Mouse (Mus musculus) adrenal gland, adult 18-20 months (tissue): ENCODE results near the gene Rhoq. TPM values are rescaled to one million over a fixed set of nuclear protein-coding genes. Genes with fewer than 3 reads are reported as not detected.

ENCODE experiments used
- DNase-seq, 2 experiments: peaks; one replicate each; pipeline ENCODE4 v3.0.0; 2021 to 2022; ENCODE audit warnings: low spot score in 2 of 2
- total RNA-seq, 2 experiments: library from RNA; stranded (reverse); gene quantifications; 1 replicate in 1 of 2; 2 replicates in 1 of 2; pipeline ENCODE4 v1.2.3; 2021

The Rhoq gene
- total RNA-seq, 2 experiments from 2014 or later, result 106 to 145 TPM

- no peak for DNase-seq
Measured at GRCm38 (mm10) chr17:86988161-86988560, 25.3 kb downstream of the Rhoq start.

GRCm38 (mm10) chr17:86988601-86989184, 25.8 kb downstream of the Rhoq start:
- DNase-seq, result no peak

- DNase-seq, result no peak
Measured at GRCm38 (mm10) chr17:86991306-86991705, 28.4 kb downstream of the Rhoq start.

DNA sequence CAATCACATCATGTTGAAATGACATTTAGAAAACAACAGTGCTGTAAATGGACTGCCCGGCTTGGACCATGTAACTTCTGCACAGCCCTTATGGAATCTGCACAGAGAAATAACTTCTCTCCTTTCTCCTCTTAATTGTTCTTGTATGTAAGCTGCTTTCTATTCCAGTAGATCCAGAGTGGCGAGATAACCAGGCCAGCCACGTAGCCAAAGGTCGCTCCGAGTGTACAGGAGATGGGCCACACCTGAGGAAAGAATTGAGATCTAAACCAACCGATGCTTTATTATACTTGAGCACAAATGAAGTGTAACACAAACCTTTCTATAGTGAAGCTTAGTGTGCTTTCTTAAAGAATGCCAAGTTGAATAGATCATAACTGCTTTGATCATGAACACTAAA, 34.4 kb downstream of the Rhoq start:
- DNase-seq, result no peak

DNA sequence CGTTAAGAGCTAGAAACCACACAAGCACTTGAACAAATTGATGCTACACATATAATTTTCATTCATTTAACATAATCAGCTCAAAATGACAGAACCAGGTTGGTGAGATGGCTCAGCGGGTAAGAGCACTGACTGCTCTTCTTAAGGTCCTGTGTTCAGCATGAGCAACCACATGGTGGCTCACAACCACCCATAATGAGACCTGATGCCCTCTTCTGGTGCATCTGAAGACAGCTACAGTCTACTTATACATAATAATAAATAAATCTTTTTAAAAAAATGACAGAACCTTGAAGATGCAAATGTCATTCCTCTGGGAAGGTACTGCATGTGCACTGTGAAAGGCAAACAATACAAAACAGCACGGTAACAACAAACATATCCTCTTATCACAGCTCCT, 46.1 kb downstream of the Rhoq start:
- no peak for DNase-seq

DNA sequence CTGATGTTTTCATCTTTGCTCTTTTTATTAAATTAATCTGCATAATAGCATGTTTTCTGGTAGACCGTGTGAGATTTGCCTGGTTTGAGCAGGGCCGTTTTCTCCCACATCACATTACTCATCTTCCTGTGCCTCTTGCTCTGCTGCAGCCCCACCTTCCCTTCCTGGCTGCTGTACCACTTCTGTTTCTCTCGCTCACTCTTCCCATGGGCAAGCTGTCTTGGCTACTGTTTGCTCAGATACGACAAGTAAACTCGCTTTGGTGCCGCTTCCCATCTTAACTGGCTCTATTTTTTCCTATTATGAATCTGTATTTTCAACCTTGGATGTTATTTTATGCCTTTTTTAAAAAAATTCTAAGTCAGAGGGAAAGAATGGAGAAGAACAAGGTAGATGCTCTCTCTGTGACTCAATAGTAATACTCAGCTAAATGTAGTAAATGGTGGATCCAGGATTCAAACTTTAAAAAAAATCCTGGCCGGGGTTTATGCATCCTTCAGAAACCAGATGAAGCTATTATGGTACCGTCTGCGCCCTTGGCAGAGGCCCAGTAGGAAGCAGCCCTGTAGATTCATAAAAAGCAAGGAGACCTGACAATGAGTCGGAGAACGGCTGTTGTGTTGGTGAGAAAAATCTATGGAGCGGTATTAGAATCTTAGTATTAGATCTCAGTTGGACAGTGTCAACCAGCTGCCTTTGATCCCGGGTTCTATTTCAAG, 48.6 kb downstream of the Rhoq start:
- no peak for DNase-seq

GRCm38 (mm10) chr17:87019692-87020091, 56.8 kb downstream of the Rhoq start:
- DNase-seq, result no peak

- no peak for DNase-seq
Measured at GRCm38 (mm10) chr17:87024491-87025242, 61.8 kb downstream of the Rhoq start.

- DNase-seq, result peak; percentile 94 to 96
Measured at GRCm38 (mm10) chr17:87025269-87025949, 62.5 kb downstream of the Rhoq start, which contains the start of the genes Pigf and Cript. Pigf (minus strand) TSS chr17:87025406. Cript (plus strand) TSS chr17:87025550.

- DNase-seq, result peak in 1 of 2 experiments; percentile 55
Measured at GRCm38 (mm10) chr17:87036141-87037073, 73.5 kb downstream of the Rhoq start.

DNA sequence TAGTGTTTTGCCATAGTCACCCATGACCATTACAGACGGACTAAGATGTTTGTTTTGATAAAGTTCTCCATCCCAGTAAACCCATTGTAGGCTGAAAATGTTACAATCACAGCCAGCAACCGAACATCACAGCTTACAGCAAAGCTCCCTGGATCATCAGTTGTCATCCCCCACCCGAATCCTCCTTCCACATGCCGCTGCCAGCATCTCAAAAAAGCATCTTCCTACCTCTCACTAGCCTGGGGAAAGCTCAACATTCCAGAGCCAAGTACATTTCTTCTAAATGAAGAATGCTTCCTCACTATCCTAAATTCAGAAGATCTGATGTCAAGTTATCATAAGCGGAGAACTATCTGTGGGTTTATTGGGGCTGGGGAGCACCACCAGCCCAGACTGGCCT, 75.6 kb downstream of the Rhoq start:
- no peak for DNase-seq

- no peak for DNase-seq
Measured at GRCm38 (mm10) chr17:87041739-87042138, 78.9 kb downstream of the Rhoq start.

DNA sequence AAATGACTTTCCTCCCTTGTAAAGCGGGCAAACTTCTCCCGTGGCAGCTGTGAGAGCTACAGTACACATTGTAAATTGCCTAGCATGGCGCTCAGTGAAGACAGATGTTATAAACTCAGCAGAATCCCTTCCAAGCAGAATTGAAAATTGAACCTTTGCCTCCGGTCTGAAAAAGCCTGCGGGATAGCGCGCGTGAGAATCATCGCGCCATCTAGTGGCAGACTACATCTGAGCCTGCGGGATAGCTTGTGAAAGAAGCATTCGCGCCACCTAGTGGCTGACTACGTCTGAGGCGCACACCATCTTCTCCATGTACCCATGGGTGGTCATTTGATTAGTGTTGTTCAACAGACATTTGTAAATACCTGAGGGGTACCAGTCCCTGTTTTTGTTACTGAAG, 81.5 kb downstream of the Rhoq start:
- DNase-seq, result peak; percentile 86 to 92

GRCm38 (mm10) chr17:87044796-87045195, 81.9 kb downstream of the Rhoq start:
- no peak for DNase-seq

Other genes with a start within 250 kb of the Rhoq start
- gene Epas1, start 209.4 kb upstream of the Rhoq start, total RNA-seq, result 100 to 1,000 TPM; 176 to 200 TPM
- not detected for gene Tmem247, start 45.7 kb upstream of the Rhoq start, total RNA-seq
- not detected for gene Atp6v1e2, start 15.2 kb upstream of the Rhoq start, total RNA-seq
- 10 to 100 TPM; 14.1 to 14.9 TPM for gene Pigf, start 62.3 kb downstream of the Rhoq start, total RNA-seq
- gene Cript, start 62.5 kb downstream of the Rhoq start, total RNA-seq, result 10 to 100 TPM; 67.8 to 69.8 TPM
- 10 to 100 TPM; 71.3 to 76.9 TPM for gene Socs5, start 144.6 kb downstream of the Rhoq start, total RNA-seq